Mouse (Mus musculus): ENCODE measurements at regions not wholly inside any gene's neighbourhood (a gene's known extent, or its start where the extent isn't known, plus 50 kb on each side); places are given as distances from the start of the nearest gene placed in this dataset.
A peak's percentile ranks its signal among the peaks of the same experiment; 100 is the strongest.

- Histone ChIP-seq H3K9ac (no peak overlapping the region), H3K4me1 (replicated peaks; ENCODE audit: control insufficient read depth, insufficient read depth, low read length) (no peaks in the 10 kb centered on the region), H3K4me3 (replicated peaks; ENCODE audit: low read length) (no peak overlapping the region), H3K9me3 (ENCODE audit: control insufficient read depth, low read length) (no peaks in the 10 kb centered on the region), H3K27ac (no peak overlapping the region), H3K36me3 (replicated peaks; ENCODE audit: control insufficient read depth, insufficient read depth) (no peaks in the 10 kb centered on the region), H3K4me2 (replicated peaks) (no peak overlapping the region), H3K27me3 (ENCODE audit: control insufficient read depth, insufficient read depth, low read length) (no peaks in the 10 kb centered on the region)
- no peak for DNase-seq (ENCODE audit: low spot score)
- peak; percentile 48; the same call in 1 of the 2 replicates for ATAC-seq (ENCODE audit: low FRiP score)
- 57% methylated on average over 10 of the region's 10 CpGs for WGBS
These were observed 1029.3 kb downstream of the Slc22a22 start for GRCm38 (mm10) chr15:56448015-56448645.

GRCm38 (mm10) chr15:56440171-56440570, 1037.3 kb downstream of the Slc22a22 start:
- no peak for ATAC-seq (ENCODE audit: low FRiP score)
- no peak overlapping the region for H3K9ac ChIP-seq
- H3K4me2 ChIP-seq (replicated peaks) = no peak overlapping the region
- no peaks in the 10 kb centered on the region for H3K36me3 ChIP-seq (replicated peaks; ENCODE audit: control insufficient read depth, insufficient read depth)
- H3K9me3 ChIP-seq (ENCODE audit: control insufficient read depth, low read length) = no peaks in the 10 kb centered on the region
- WGBS = 87% methylated on average over 4 of the region's 4 CpGs
- DNase-seq (ENCODE audit: low spot score) = no peak
- no peaks in the 10 kb centered on the region for H3K27me3 ChIP-seq (ENCODE audit: control insufficient read depth, insufficient read depth, low read length)
- H3K4me3 ChIP-seq (replicated peaks; ENCODE audit: low read length) = no peak overlapping the region
- no peak overlapping the region for H3K27ac ChIP-seq
- no peaks in the 10 kb centered on the region for H3K4me1 ChIP-seq (replicated peaks; ENCODE audit: control insufficient read depth, insufficient read depth, low read length)

GRCm38 (mm10) chr15:56438370-56438769, 1039.1 kb downstream of the Slc22a22 start:
- WGBS = 80% methylated on average over 2 of the region's 2 CpGs
- Histone ChIP-seq H3K27ac (no peak overlapping the region), H3K27me3 (ENCODE audit: control insufficient read depth, insufficient read depth, low read length) (no peaks in the 10 kb centered on the region), H3K9me3 (ENCODE audit: control insufficient read depth, low read length) (no peaks in the 10 kb centered on the region), H3K4me3 (replicated peaks; ENCODE audit: low read length) (no peak overlapping the region), H3K9ac (no peak overlapping the region), H3K4me2 (replicated peaks) (no peak overlapping the region), H3K4me1 (replicated peaks; ENCODE audit: control insufficient read depth, insufficient read depth, low read length) (no peaks in the 10 kb centered on the region), H3K36me3 (replicated peaks; ENCODE audit: control insufficient read depth, insufficient read depth) (no peaks in the 10 kb centered on the region)
- ATAC-seq (ENCODE audit: low FRiP score) = no peak
- no peak for DNase-seq (ENCODE audit: low spot score)

- Histone ChIP-seq H3K9ac (no peak overlapping the region), H3K27ac (no peak overlapping the region), H3K36me3 (replicated peaks; ENCODE audit: control insufficient read depth, insufficient read depth) (no peaks in the 10 kb centered on the region), H3K9me3 (ENCODE audit: control insufficient read depth, low read length) (no peaks in the 10 kb centered on the region), H3K27me3 (ENCODE audit: control insufficient read depth, insufficient read depth, low read length) (no peaks in the 10 kb centered on the region), H3K4me3 (replicated peaks; ENCODE audit: low read length) (no peak overlapping the region), H3K4me2 (replicated peaks) (no peak overlapping the region), H3K4me1 (replicated peaks; ENCODE audit: control insufficient read depth, insufficient read depth, low read length) (no peaks in the 10 kb centered on the region)
- ATAC-seq (ENCODE audit: low FRiP score) (no peak), DNase-seq (ENCODE audit: low spot score) (no peak)
- 71% methylated on average over 6 of the region's 6 CpGs for WGBS
These were observed 1041.3 kb downstream of the Slc22a22 start for GRCm38 (mm10) chr15:56436131-56436530.

- no peaks in the 10 kb centered on the region for H3K36me3 ChIP-seq (replicated peaks; ENCODE audit: control insufficient read depth, insufficient read depth)
- no peak overlapping the region for H3K27ac ChIP-seq
- 15% methylated on average over 4 of the region's 4 CpGs for WGBS
- DNase-seq (ENCODE audit: low spot score) (no peak), ATAC-seq (ENCODE audit: low FRiP score) (no peak)
- H3K27me3 ChIP-seq (ENCODE audit: control insufficient read depth, insufficient read depth, low read length) = no peaks in the 10 kb centered on the region
- no peaks in the 10 kb centered on the region for H3K4me1 ChIP-seq (replicated peaks; ENCODE audit: control insufficient read depth, insufficient read depth, low read length)
- H3K9me3 ChIP-seq (ENCODE audit: control insufficient read depth, low read length) = no peaks in the 10 kb centered on the region
- H3K9ac ChIP-seq = no peak overlapping the region
- no peak overlapping the region for H3K4me2 ChIP-seq (replicated peaks)
- H3K4me3 ChIP-seq (replicated peaks; ENCODE audit: low read length) = no peak overlapping the region
These were observed 1051.4 kb downstream of the Slc22a22 start for GRCm38 (mm10) chr15:56425986-56426385.

GRCm38 (mm10) chr15:56420681-56421080, 1056.7 kb downstream of the Slc22a22 start:
- no peaks in the 10 kb centered on the region for H3K27me3 ChIP-seq (ENCODE audit: control insufficient read depth, insufficient read depth, low read length)
- WGBS = 33% methylated on average over 1 of the region's 1 CpGs

GRCm38 (mm10) chr15:56391982-56392381, 1085.4 kb downstream of the Slc22a22 start:
- Histone ChIP-seq H3K4me3 (replicated peaks; ENCODE audit: low read length) (no peak overlapping the region), H3K27ac (no peak overlapping the region), H3K4me1 (replicated peaks; ENCODE audit: control insufficient read depth, insufficient read depth, low read length) (no peaks in the 10 kb centered on the region), H3K36me3 (replicated peaks; ENCODE audit: control insufficient read depth, insufficient read depth) (no peaks in the 10 kb centered on the region), H3K4me2 (replicated peaks) (no peak overlapping the region), H3K9ac (no peak overlapping the region), H3K27me3 (ENCODE audit: control insufficient read depth, insufficient read depth, low read length) (no peaks in the 10 kb centered on the region), H3K9me3 (ENCODE audit: control insufficient read depth, low read length) (no peaks in the 10 kb centered on the region)
- DNase-seq (ENCODE audit: low spot score) = no peak
- ATAC-seq (ENCODE audit: low FRiP score) = no peak

More at GRCm38 (mm10) chr15:56420681-56421080, 1056.7 kb downstream of the Slc22a22 start:
- no peak overlapping the region for H3K4me3 ChIP-seq (replicated peaks; ENCODE audit: low read length)
- H3K36me3 ChIP-seq (replicated peaks; ENCODE audit: control insufficient read depth, insufficient read depth) = no peaks in the 10 kb centered on the region
- H3K4me2 ChIP-seq (replicated peaks) = no peak overlapping the region
- no peak overlapping the region for H3K27ac ChIP-seq
- H3K9me3 ChIP-seq (ENCODE audit: control insufficient read depth, low read length) = no peaks in the 10 kb centered on the region
- no peak overlapping the region for H3K9ac ChIP-seq
- DNase-seq (ENCODE audit: low spot score) (no peak), ATAC-seq (ENCODE audit: low FRiP score) (no peak)
- H3K4me1 ChIP-seq (replicated peaks; ENCODE audit: control insufficient read depth, insufficient read depth, low read length) = no peaks in the 10 kb centered on the region

GRCm38 (mm10) chr15:56378511-56378910, 1098.9 kb downstream of the Slc22a22 start:
- Histone ChIP-seq H3K36me3 (replicated peaks; ENCODE audit: control insufficient read depth, insufficient read depth) (no peaks in the 10 kb centered on the region), H3K27ac (no peak overlapping the region), H3K4me2 (replicated peaks) (no peak overlapping the region), H3K27me3 (ENCODE audit: control insufficient read depth, insufficient read depth, low read length) (no peaks in the 10 kb centered on the region), H3K4me1 (replicated peaks; ENCODE audit: control insufficient read depth, insufficient read depth, low read length) (no peaks in the 10 kb centered on the region), H3K9me3 (ENCODE audit: control insufficient read depth, low read length) (no peaks in the 10 kb centered on the region), H3K4me3 (replicated peaks; ENCODE audit: low read length) (no peak overlapping the region), H3K9ac (no peak overlapping the region)
- ATAC-seq (ENCODE audit: low FRiP score) = no peak
- WGBS = 82% methylated on average over 1 of the region's 1 CpGs
- DNase-seq (ENCODE audit: low spot score) = no peak

GRCm38 (mm10) chr15:56350903-56351302, 1126.5 kb downstream of the Slc22a22 start:
- WGBS = 88% methylated on average over 5 of the region's 5 CpGs
- ATAC-seq (ENCODE audit: low FRiP score) (no peak), DNase-seq (ENCODE audit: low spot score) (no peak)
- Histone ChIP-seq H3K9me3 (ENCODE audit: control insufficient read depth, low read length) (no peaks in the 10 kb centered on the region), H3K4me2 (replicated peaks) (no peak overlapping the region), H3K9ac (no peak overlapping the region), H3K27ac (no peak overlapping the region), H3K4me3 (replicated peaks; ENCODE audit: low read length) (no peak overlapping the region), H3K27me3 (ENCODE audit: control insufficient read depth, insufficient read depth, low read length) (no peaks in the 10 kb centered on the region), H3K4me1 (replicated peaks; ENCODE audit: control insufficient read depth, insufficient read depth, low read length) (no peaks in the 10 kb centered on the region), H3K36me3 (replicated peaks; ENCODE audit: control insufficient read depth, insufficient read depth) (no peaks in the 10 kb centered on the region)

GRCm38 (mm10) chr15:56346111-56346510, 1131.3 kb downstream of the Slc22a22 start:
- Histone ChIP-seq H3K27me3 (ENCODE audit: control insufficient read depth, insufficient read depth, low read length) (no peaks in the 10 kb centered on the region), H3K9ac (no peak overlapping the region), H3K9me3 (ENCODE audit: control insufficient read depth, low read length) (no peaks in the 10 kb centered on the region), H3K4me1 (replicated peaks; ENCODE audit: control insufficient read depth, insufficient read depth, low read length) (no peaks in the 10 kb centered on the region), H3K4me2 (replicated peaks) (no peak overlapping the region), H3K4me3 (replicated peaks; ENCODE audit: low read length) (no peak overlapping the region), H3K36me3 (replicated peaks; ENCODE audit: control insufficient read depth, insufficient read depth) (no peaks in the 10 kb centered on the region), H3K27ac (no peak overlapping the region)
- DNase-seq (ENCODE audit: low spot score) (no peak), ATAC-seq (ENCODE audit: low FRiP score) (no peak)
- 68% methylated on average over 2 of the region's 2 CpGs for WGBS
